15 mouse cellular contexts compared by ENCODE assay signal in genomic region chr1:78451070-78451854, GRCm38 (mm10). TPM values are rescaled to one million over a fixed set of nuclear protein-coding genes. Genes with fewer than 3 reads are reported as not detected.
A peak's percentile ranks its signal among the peaks of the same experiment; 100 is the strongest.
DNase-seq lines count a peak whose midpoint lies in the region; ATAC-seq and TF ChIP-seq lines count a peak whose summit lies in the region.
"Had no signal": no experiment of that assay in that cellular context is flagged by ENCODE, and none has a peak within 500 bp of the region (broad histone marks: within the 10 kb centered on the region; RNA-seq: fewer than 3 reads in every experiment).

No protein-coding gene starts in this region.

- no peak for ATAC-seq in hindbrain, embryonic 13.5 days (ENCODE audit: low FRiP score)
- no peak for ATAC-seq in hindbrain, embryonic 12.5 days (ENCODE audit: low FRiP score)
- no peak for ATAC-seq in midbrain, postnatal 0 days (ENCODE audit: low FRiP score)
- ATAC-seq in midbrain, embryonic 16.5 days, result no peak
- no peak for ATAC-seq in liver, postnatal 0 days
- no peak for ATAC-seq in megakaryocyte, adult 5-6 weeks (ENCODE audit: poor library complexity, severe bottlenecking)
- ATAC-seq: intestine, embryonic 16.5 days; midbrain, embryonic 15.5 days had no signal

- DNase-seq in midbrain, postnatal 0 days (ENCODE audit: low spot score), result peak; percentile 19
- peak; percentile 13 for DNase-seq in fibroblast of lung, adult 2 months (ENCODE audit: low read depth)
- no peak for DNase-seq in liver, postnatal 0 days
- DNase-seq: adrenal gland, postnatal 36 days; cerebellum, postnatal 25 days; heart, postnatal 36 days; layer of hippocampus, adult 9-11 months had no signal

- H3K27ac ChIP-seq in hindbrain, embryonic 13.5 days, result no peak overlapping the region
- no peak overlapping the region for H3K27ac ChIP-seq in hindbrain, embryonic 12.5 days
- H3K27ac ChIP-seq in midbrain, postnatal 0 days (ENCODE audit: low read depth, low read length), result no peak overlapping the region
- no peak overlapping the region for H3K27ac ChIP-seq in midbrain, embryonic 16.5 days (ENCODE audit: low read length)
- no peak overlapping the region for H3K27ac ChIP-seq in liver, postnatal 0 days (ENCODE audit: low read depth)
- H3K27ac ChIP-seq: midbrain, embryonic 15.5 days had no signal

- H3K4me3 ChIP-seq in hindbrain, embryonic 13.5 days, result no peak overlapping the region
- no peak overlapping the region for H3K4me3 ChIP-seq in hindbrain, embryonic 12.5 days
- H3K4me3 ChIP-seq in midbrain, postnatal 0 days (ENCODE audit: low read depth, low read length), result no peak overlapping the region
- H3K4me3 ChIP-seq in midbrain, embryonic 16.5 days (ENCODE audit: low read depth, low read length), result no peak overlapping the region
- H3K4me3 ChIP-seq in liver, postnatal 0 days (ENCODE audit: low read depth, low read length), result no peak overlapping the region
- H3K4me3 ChIP-seq: midbrain, embryonic 15.5 days had no signal

- H3K9me3 ChIP-seq in hindbrain, embryonic 13.5 days, result no peaks in the 10 kb centered on the region
- H3K9me3 ChIP-seq in hindbrain, embryonic 12.5 days (replicated peaks), result no peaks in the 10 kb centered on the region
- H3K9me3 ChIP-seq in midbrain, postnatal 0 days (ENCODE audit: low read length), result no peaks in the 10 kb centered on the region
- no peaks in the 10 kb centered on the region for H3K9me3 ChIP-seq in midbrain, embryonic 16.5 days (replicated peaks; ENCODE audit: control insufficient read depth, low read length, poor library complexity, severe bottlenecking)
- no peaks in the 10 kb centered on the region for H3K9me3 ChIP-seq in liver, postnatal 0 days (ENCODE audit: low read length)
- H3K9me3 ChIP-seq: G1E; midbrain, embryonic 15.5 days had no signal

- no peaks in the 10 kb centered on the region for H3K4me1 ChIP-seq in hindbrain, embryonic 13.5 days (replicated peaks)
- no peaks in the 10 kb centered on the region for H3K4me1 ChIP-seq in hindbrain, embryonic 12.5 days
- no peaks in the 10 kb centered on the region for H3K4me1 ChIP-seq in midbrain, postnatal 0 days (ENCODE audit: insufficient read depth, low read length)
- no peaks in the 10 kb centered on the region for H3K4me1 ChIP-seq in midbrain, embryonic 16.5 days (ENCODE audit: control insufficient read depth, insufficient read depth, low read length)
- H3K4me1 ChIP-seq in liver, postnatal 0 days (ENCODE audit: insufficient read depth), result no peaks in the 10 kb centered on the region
- H3K4me1 ChIP-seq: midbrain, embryonic 15.5 days had no signal

- TF ChIP-seq EP300 in liver, postnatal 0 days (IDR thresholded peaks at IDR 0.05; ENCODE audit: low read depth), result no peak

- TF ChIP-seq CTCF in midbrain, postnatal 0 days (IDR thresholded peaks at IDR 0.05), result no peak
- no peak for TF ChIP-seq CTCF in liver, postnatal 0 days (IDR thresholded peaks at IDR 0.05; ENCODE audit: low read depth)

- H3K36me3 ChIP-seq in hindbrain, embryonic 13.5 days, result peaks cover 54% of the 10 kb centered on the region
- peaks cover 37% of the 10 kb centered on the region for H3K36me3 ChIP-seq in hindbrain, embryonic 12.5 days
- peaks cover 31% of the 10 kb centered on the region for H3K36me3 ChIP-seq in midbrain, postnatal 0 days (ENCODE audit: insufficient read depth, low read length)
- H3K36me3 ChIP-seq in midbrain, embryonic 16.5 days (ENCODE audit: control insufficient read depth, insufficient read depth, low read length), result peaks cover 15% of the 10 kb centered on the region
- H3K36me3 ChIP-seq in liver, postnatal 0 days (replicated peaks; ENCODE audit: insufficient read depth, low read length), result peaks cover 57% of the 10 kb centered on the region

- no peaks in the 10 kb centered on the region for H3K27me3 ChIP-seq in hindbrain, embryonic 13.5 days
- no peaks in the 10 kb centered on the region for H3K27me3 ChIP-seq in hindbrain, embryonic 12.5 days
- no peaks in the 10 kb centered on the region for H3K27me3 ChIP-seq in midbrain, postnatal 0 days (ENCODE audit: insufficient read depth, low read length)
- no peaks in the 10 kb centered on the region for H3K27me3 ChIP-seq in midbrain, embryonic 16.5 days (ENCODE audit: control insufficient read depth, insufficient read depth, low read depth, low read length)
- no peaks in the 10 kb centered on the region for H3K27me3 ChIP-seq in liver, postnatal 0 days (ENCODE audit: insufficient read depth, low read length)
- H3K27me3 ChIP-seq: midbrain, embryonic 15.5 days had no signal

- H3K4me2 ChIP-seq in hindbrain, embryonic 13.5 days, result no peak overlapping the region
- H3K4me2 ChIP-seq in hindbrain, embryonic 12.5 days (replicated peaks), result no peak overlapping the region
- no peak overlapping the region for H3K4me2 ChIP-seq in midbrain, postnatal 0 days (ENCODE audit: low read depth, low read length, poor library complexity, severe bottlenecking)
- no peak overlapping the region for H3K4me2 ChIP-seq in midbrain, embryonic 16.5 days (ENCODE audit: low read length)
- no peak overlapping the region for H3K4me2 ChIP-seq in liver, postnatal 0 days (ENCODE audit: low read depth, low read length)
- H3K4me2 ChIP-seq: midbrain, embryonic 15.5 days had no signal

- 0 out of 2 replicates have a peak overlapping the region, but pooled peaks have one; percentile 46 for H3K9ac ChIP-seq in hindbrain, embryonic 13.5 days
- no peak overlapping the region for H3K9ac ChIP-seq in hindbrain, embryonic 12.5 days
- H3K9ac ChIP-seq in midbrain, postnatal 0 days (replicated peaks; ENCODE audit: low read length, poor library complexity, severe bottlenecking), result no peak overlapping the region
- no peak overlapping the region for H3K9ac ChIP-seq in midbrain, embryonic 16.5 days (ENCODE audit: low read depth, low read length)
- no peak overlapping the region for H3K9ac ChIP-seq in liver, postnatal 0 days (replicated peaks)
- H3K9ac ChIP-seq: midbrain, embryonic 15.5 days had no signal

- 77% methylated on average over 12 of the region's 12 CpGs for WGBS in hindbrain, embryonic 13.5 days
- WGBS in hindbrain, embryonic 12.5 days, result 83% methylated on average over 12 of the region's 12 CpGs
- 77% methylated on average over 12 of the region's 12 CpGs for whole genome bisulfite sequencing in midbrain, postnatal 0 days
- WGBS in midbrain, embryonic 16.5 days, result 81% methylated on average over 12 of the region's 12 CpGs
- 86% methylated on average over 12 of the region's 12 CpGs for WGBS in liver, postnatal 0 days (ENCODE audit: insufficient replicate concordance)

RNA-seq across cellular contexts. Expression of gene Farsb, which starts 37.4 kb away (rescaled TPM):
- 143 and 144 TPM in 2 replicates for polyA plus RNA-seq in hindbrain, embryonic 13.5 days (2015; fragmentation: Nextera tagmentation; extraction: Ambion mirVana)
- 120 and 129 TPM in 2 replicates for polyA plus RNA-seq in hindbrain, embryonic 12.5 days (2016; fragmentation: Nextera tagmentation; extraction: Ambion mirVana)
- 85.9 and 90.0 TPM in 2 replicates for total RNA-seq in midbrain, postnatal 0 days (2014; rRNA removed)
- 134 and 138 TPM in 2 replicates for polyA plus RNA-seq in midbrain, postnatal 0 days (2015; fragmentation: Nextera tagmentation; extraction: Ambion mirVana)
- 160 and 163 TPM in 2 replicates for polyA plus RNA-seq in midbrain, embryonic 16.5 days (2015; fragmentation: Nextera tagmentation; extraction: Ambion mirVana)
- polyA plus RNA-seq in liver, postnatal 0 days (2015; fragmentation: Nextera tagmentation; extraction: Ambion mirVana), result 37.6 and 41.5 TPM in 2 replicates
- total RNA-seq in megakaryocyte, adult 5-6 weeks (2015), result 46.4 and 53.8 TPM in 2 replicates
- total RNA-seq in megakaryocyte, adult 5-6 weeks (2017), result 27.6 and 29.6 TPM in 2 replicates

RNA-seq across cellular contexts. Expression of gene Mogat1, which starts 59.5 kb away (rescaled TPM):
- 0.79 TPM in 1 of 2 replicates, not detected in the other for polyA plus RNA-seq in hindbrain, embryonic 13.5 days (2015; fragmentation: Nextera tagmentation; extraction: Ambion mirVana)
- 0.48 TPM in 1 of 2 replicates, not detected in the other for polyA plus RNA-seq in hindbrain, embryonic 12.5 days (2016; fragmentation: Nextera tagmentation; extraction: Ambion mirVana)
- total RNA-seq in midbrain, postnatal 0 days (2014; rRNA removed), result 0.22 TPM in 1 of 2 replicates, not detected in the other
- 0.50 and 1.3 TPM in 2 replicates for polyA plus RNA-seq in midbrain, postnatal 0 days (2015; fragmentation: Nextera tagmentation; extraction: Ambion mirVana)
- 0.43 TPM in 1 of 2 replicates, not detected in the other for polyA plus RNA-seq in midbrain, embryonic 16.5 days (2015; fragmentation: Nextera tagmentation; extraction: Ambion mirVana)
- polyA plus RNA-seq in liver, postnatal 0 days (2015; fragmentation: Nextera tagmentation; extraction: Ambion mirVana), result 0.22 TPM in 1 of 2 replicates, not detected in the other
- not detected in 2 replicates for total RNA-seq in megakaryocyte, adult 5-6 weeks (2015)
- total RNA-seq in megakaryocyte, adult 5-6 weeks (2017), result 0.69 TPM in 1 of 2 replicates, not detected in the other
- total RNA-seq: heart, postnatal 36 days; left cerebral cortex, postnatal 14 days had no signal
- polyA plus RNA-seq: G1E; intestine, embryonic 16.5 days had no signal
